Mouse (Mus musculus): ENCODE results near the gene Cdadc1. TPM values are rescaled to one million over a fixed set of nuclear protein-coding genes. Genes with fewer than 3 reads are reported as not detected.

Gene Cdadc1
- total RNA-seq, 2 experiments from 2014 or later = 10.0 to 27.9 TPM

DNA sequence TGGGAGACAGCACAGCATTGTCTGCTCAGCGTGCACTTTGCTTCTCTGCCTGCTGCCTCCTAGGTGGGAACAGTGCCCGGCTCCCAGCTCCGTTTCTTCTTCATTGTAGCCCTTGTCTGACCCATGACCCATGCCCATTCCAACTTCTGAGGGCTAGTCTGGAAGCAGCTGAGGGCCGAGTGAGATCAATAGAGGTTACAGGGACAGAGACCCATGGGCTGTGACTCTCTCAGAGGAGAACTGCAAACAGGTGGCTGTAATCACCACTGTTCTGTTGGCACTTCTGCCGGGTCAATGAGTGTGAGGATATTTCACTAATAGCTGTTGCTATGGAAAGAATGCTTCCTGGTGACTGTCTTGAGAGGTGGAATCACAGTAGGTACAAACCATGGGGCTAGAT lies 50.2 kb downstream of the Cdadc1 start:
- ATAC-seq (ENCODE audit: poor library complexity, severe bottlenecking) = no peak

DNA sequence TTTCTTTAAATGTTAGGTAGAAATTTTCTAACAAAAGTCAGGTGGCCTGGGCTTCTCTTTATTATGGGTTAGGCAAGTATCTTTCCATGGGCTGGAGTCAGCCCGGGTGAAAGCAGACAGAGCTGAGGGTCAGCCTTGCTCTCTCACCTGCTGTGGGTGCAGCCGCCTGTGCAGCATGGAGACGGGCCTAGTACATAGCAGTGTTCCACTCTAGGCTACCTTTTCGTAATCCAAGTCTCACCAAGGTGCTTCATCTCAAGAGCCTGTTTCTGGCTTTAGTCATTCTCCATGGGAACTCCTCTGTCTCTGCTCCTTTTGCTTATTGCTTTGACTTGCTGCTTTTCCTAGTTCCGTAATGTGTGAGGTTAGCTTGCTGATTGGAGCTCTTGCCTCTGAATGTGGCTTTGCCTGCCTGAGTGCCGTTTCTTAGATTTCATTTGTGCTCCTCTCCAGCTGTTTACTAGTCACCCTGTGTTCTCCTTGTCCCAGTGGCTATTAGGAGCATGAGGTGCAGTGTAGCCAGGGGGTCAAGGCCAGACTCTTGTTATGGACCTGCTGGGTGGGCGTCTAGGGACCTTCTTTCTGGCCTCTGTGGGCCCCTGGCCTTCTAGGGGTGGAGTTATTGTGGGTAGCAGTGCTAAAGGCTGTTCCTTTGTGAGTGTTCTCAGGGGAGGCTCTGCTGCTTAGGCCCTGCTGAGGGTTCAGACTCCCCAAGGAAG lies 51.4 kb downstream of the Cdadc1 start:
- ATAC-seq (ENCODE audit: poor library complexity, severe bottlenecking) = no peak

GRCm38 (mm10) chr14:59543956-59544355 lies 53.8 kb downstream of the Cdadc1 start:
- no peak for ATAC-seq (ENCODE audit: poor library complexity, severe bottlenecking)

DNA sequence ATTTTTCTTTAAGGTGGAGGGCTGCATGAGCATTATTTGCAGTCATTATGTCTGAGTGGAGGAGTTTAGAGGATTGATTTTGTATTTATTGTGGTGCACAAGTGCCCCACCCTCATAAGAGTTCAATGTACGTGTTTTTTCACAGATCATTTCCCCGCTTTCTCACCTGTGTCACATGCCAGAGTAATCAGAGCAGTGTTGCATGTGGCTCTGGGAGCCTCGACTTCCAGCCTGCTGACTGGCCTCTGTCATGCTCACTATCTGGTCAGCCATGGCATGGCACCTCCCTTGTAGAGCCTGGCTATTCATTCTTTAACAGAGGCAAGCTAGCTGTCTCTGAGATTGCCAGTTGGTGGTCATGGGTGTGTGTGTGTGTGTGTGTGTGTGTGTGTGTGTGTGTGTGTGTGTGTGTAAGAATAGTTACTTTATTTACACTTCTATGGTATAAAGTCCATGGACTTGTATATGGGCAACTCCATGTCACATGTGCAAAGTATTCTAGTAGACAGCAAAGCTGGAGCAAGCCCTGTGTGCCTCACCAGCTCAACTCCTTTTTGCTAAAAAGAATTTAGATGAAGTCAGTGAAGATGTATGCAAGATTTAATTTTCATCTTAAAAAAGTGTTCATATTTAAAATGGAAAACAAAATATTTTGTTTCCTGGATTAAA lies 54.5 kb downstream of the Cdadc1 start:
- ATAC-seq (ENCODE audit: poor library complexity, severe bottlenecking) = no peak

DNA sequence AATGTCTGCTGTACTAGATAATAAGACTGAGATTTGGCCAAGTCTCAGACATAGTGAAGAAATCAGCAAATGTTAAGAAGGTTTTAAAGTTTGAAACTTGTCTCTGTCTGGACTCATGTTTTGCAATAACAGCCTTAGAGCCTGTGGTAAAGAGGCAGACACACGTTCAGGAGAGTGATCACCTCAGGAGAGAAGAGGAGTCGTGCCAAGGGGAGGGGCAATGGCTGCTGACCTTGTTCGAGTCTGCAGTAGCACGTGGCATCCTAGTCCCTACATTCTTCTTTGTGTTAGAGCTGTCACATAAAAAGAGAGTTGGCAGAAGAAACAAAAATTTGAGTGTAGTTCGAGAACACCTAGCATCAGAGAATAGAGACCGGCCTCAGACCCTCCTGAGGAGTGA lies 57.0 kb downstream of the Cdadc1 start:
- no peak for ATAC-seq (ENCODE audit: poor library complexity, severe bottlenecking)

DNA sequence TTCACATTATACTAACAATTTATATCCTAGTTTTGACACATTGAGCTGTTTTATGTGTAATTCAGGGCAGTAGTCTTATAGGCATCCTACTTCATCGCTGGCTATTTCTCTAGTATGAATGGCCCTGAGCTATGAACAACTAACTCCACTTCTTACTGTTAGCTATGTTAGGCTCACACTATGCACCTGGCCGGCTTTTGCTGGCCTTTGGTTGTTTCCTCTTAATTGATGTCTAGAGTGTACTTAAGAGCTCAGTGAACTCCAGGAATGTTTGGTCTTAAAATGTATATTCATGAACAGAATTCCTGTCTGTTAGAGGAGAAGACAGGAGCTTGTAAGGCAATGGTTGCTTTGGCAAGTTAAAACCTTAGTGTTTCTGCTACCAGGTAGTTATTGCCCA lies 57.5 kb downstream of the Cdadc1 start:
- ATAC-seq (ENCODE audit: poor library complexity, severe bottlenecking) = no peak

DNA sequence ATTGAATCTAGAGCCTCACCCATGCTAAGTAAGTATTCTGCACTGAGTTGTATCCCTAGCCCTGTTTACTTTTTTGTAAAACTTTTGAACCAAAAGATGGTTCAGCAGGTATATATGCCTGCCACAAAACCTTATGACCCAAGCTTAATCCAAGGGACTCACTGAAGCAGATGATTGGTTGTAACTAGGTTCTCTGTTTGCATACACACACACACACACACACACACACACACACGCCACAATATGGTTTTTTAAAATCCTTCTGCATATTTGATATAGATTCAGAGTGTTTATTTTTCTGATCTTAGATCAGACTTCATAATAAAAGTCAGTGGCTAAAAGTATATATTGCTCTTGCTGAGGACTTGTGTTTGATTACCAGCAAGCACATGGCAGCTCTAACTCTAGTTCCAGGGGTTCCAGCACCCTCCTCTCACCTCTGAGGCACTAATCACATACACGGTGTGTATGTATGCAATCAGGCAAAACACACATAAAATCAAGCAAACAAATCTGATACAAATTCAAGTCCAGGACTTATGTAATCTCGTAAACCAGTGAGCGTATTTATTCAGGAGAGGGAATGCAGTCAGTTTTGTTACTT lies 59.8 kb downstream of the Cdadc1 start:
- ATAC-seq (ENCODE audit: poor library complexity, severe bottlenecking) = no peak

- ATAC-seq (ENCODE audit: poor library complexity, severe bottlenecking) = no peak
These were observed 63.9 kb downstream of the Cdadc1 start for GRCm38 (mm10) chr14:59533908-59534307.

GRCm38 (mm10) chr14:59532986-59533385 lies 64.8 kb downstream of the Cdadc1 start:
- ATAC-seq (ENCODE audit: poor library complexity, severe bottlenecking) = no peak

GRCm38 (mm10) chr14:59530801-59531200 lies 67.0 kb downstream of the Cdadc1 start:
- no peak for ATAC-seq (ENCODE audit: poor library complexity, severe bottlenecking)

- no peak for ATAC-seq (ENCODE audit: poor library complexity, severe bottlenecking)
These were observed 71.9 kb downstream of the Cdadc1 start for GRCm38 (mm10) chr14:59525843-59526242.

DNA sequence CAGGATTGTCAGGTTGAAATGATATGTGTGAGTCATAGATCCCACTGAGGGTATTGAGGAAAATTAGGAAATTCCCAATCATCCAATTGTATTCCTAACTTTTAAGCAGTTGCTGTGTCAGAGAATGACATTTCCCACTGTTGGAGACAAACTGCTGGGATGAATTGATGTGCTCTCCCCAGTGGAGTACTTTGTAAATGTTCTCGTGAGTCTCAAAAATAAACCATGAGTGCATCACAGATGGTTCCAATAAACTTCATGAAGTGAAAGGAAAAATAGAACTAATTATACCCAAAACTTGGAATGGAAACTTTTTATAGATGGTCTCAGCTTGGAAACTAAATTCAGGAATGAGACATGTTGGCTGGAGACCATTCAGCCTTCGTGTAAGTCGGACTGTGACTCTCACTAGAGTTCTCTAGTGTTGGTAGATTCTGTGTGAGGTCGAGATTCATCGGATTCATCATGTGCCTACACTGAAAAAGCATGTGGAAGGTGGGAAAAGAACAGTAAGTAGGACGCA lies 83.8 kb downstream of the Cdadc1 start:
- ATAC-seq (ENCODE audit: poor library complexity, severe bottlenecking) = no peak

Other genes with a start within 250 kb of the Cdadc1 start
- 8.1 and 12.3 TPM in 2 replicates for gene Phf11d, start 232.5 kb downstream of the Cdadc1 start, total RNA-seq (2015)
- 17.4 and 20.1 TPM in 2 replicates for gene Phf11d, start 232.5 kb downstream of the Cdadc1 start, total RNA-seq (2017)
- 1.8 and 2.9 TPM in 2 replicates for gene Phf11c, start 202.6 kb downstream of the Cdadc1 start, total RNA-seq (2015)
- gene Phf11c, start 202.6 kb downstream of the Cdadc1 start, total RNA-seq (2017) = 1.7 and 2.5 TPM in 2 replicates
- 40.4 and 40.9 TPM in 2 replicates for gene Setdb2, start 157.1 kb downstream of the Cdadc1 start, total RNA-seq (2015)
- 34.0 and 40.5 TPM in 2 replicates for gene Setdb2, start 157.1 kb downstream of the Cdadc1 start, total RNA-seq (2017)
- 34.5 and 36.8 TPM in 2 replicates for gene Cab39l, start 157.0 kb downstream of the Cdadc1 start, total RNA-seq (2015)
- gene Cab39l, start 157.0 kb downstream of the Cdadc1 start, total RNA-seq (2017) = 29.9 and 30.7 TPM in 2 replicates
- gene Shisa2, start 27.3 kb upstream of the Cdadc1 start, total RNA-seq (2015) = 0.14 TPM in 1 of 2 replicates, not detected in the other
- gene Shisa2, start 27.3 kb upstream of the Cdadc1 start, total RNA-seq (2017) = 0.04 and 0.07 TPM in 2 replicates